Mouse (Mus musculus) bone marrow macrophage, adult 2 months (primary cell): ENCODE measurements around the gene Fthl17d.
"Not testable (repeated sequence)": the region's sequence is repeated elsewhere in the genome, so short reads cannot be mapped to it uniquely, and the experiment has no call there.

ENCODE experiments used
- CTCF ChIP-seq: IDR thresholded peaks from 2 replicates; pipeline ENCODE4 v1.5.1; 2012; ENCODE audit warnings: low read depth, mild to moderate bottlenecking, low read length, moderate library complexity
- POLR2A ChIP-seq: IDR thresholded peaks from 2 replicates; pipeline ENCODE4 v1.6.1; 2012; ENCODE audit warnings: mild to moderate bottlenecking, low read depth, low read length, borderline replicate concordance

DNA sequence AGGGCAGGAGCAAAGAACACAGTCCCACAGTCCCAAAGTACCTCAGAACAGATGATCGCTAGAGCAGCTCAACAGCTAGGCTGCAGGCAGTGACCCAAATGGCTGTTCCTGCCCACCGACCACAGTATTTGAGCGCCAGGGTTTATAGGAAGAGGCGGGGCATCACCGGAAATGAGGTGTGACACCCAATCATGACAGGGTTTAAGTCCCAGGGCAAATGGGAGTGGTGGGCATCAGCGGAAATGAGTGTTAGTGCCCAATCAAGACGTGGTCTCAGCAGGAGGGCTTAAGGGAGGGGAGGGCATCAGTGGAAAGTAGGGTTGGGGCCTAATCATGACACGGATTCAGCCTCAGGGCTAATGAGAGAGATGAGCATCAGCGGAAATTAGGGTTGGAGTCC lies at the start of gene Fthl17d:
- TF ChIP-seq POLR2A, CTCF: not testable (repeated sequence)
